Mouse (Mus musculus) hindbrain, embryonic 13.5 days (tissue): Measurements from ENCODE around the gene Ascc1. TPM values are rescaled to one million over a fixed set of nuclear protein-coding genes. Genes with fewer than 3 reads are reported as not detected.

Experiments used
- ATAC-seq: fragments of 200-750 bp; cut with Nextera tagmentation; 2 replicates; pipeline ENCODE4 v1.8.0; 2017; ENCODE audit warnings: moderate TSS enrichment; ENCODE audit not compliant: low FRiP score
- H3K27ac ChIP-seq: fragments of 300-500 bp; sonication (generic); 2 replicates; pipeline ENCODE4 v1.5.1; 2015; ENCODE audit warnings: inconsistent platforms, mild to moderate bottlenecking, moderate library complexity
- H3K27me3 ChIP-seq: fragments of 300-500 bp; sonication (generic); 2 replicates; pipeline ENCODE4 v1.6.1; 2015; ENCODE audit warnings: mild to moderate bottlenecking, inconsistent platforms
- H3K36me3 ChIP-seq: fragments of 300-500 bp; sonication (generic); 2 replicates; pipeline ENCODE4 v1.6.1; 2015; ENCODE audit warnings: mild to moderate bottlenecking, inconsistent platforms
- H3K4me1 ChIP-seq: fragments of 300-500 bp; sonication (generic); replicated peaks from 2 replicates; pipeline ENCODE4 v1.6.1; 2015; ENCODE audit warnings: inconsistent platforms
- H3K4me2 ChIP-seq: fragments of 300-500 bp; sonication (generic); 2 replicates; pipeline ENCODE4 v1.6.1; 2015; ENCODE audit warnings: inconsistent platforms, mild to moderate bottlenecking, moderate library complexity
- H3K4me3 ChIP-seq: fragments of 300-500 bp; sonication (generic); 2 replicates; pipeline ENCODE4 v1.5.1; 2015; ENCODE audit warnings: mild to moderate bottlenecking, inconsistent platforms
- H3K9ac ChIP-seq: fragments of 300-500 bp; sonication (generic); 2 replicates; pipeline ENCODE4 v1.6.1; 2015; ENCODE audit warnings: mild to moderate bottlenecking, inconsistent platforms
- H3K9me3 ChIP-seq: fragments of 300-500 bp; sonication (generic); 2 replicates; pipeline ENCODE4 v1.6.1; 2016; ENCODE audit warnings: inconsistent platforms
- WGBS: fragments of 180-500 bp; shearing (Covaris S2); methylation state at CpG from one replicate; pipeline ENCODE4 v1.1.7; 2015; 5-methylcytosine and 5-hydroxymethylcytosine counted together
- polyA plus RNA-seq: library from polyadenylated mRNA; unstranded; fragments of >200 nt; fragmentation: Nextera tagmentation; extraction: Ambion mirVana; gene quantifications from 2 replicates; pipeline ENCODE4 v1.2.1, GENCODE M21; 2015

The Ascc1 gene
- polyA plus RNA-seq, 1 experiment from 2014 or later = 47.1 TPM

- ATAC-seq = no peak
- WGBS = 91% methylated on average over 6 of the region's 6 CpGs
- no peak overlapping the region for H3K4me2 ChIP-seq
- no peaks in the 10 kb centered on the region for H3K27me3 ChIP-seq
- H3K9ac ChIP-seq = no peak overlapping the region
- H3K27ac ChIP-seq = no peak overlapping the region
- no peaks in the 10 kb centered on the region for H3K36me3 ChIP-seq
- no peak overlapping the region for H3K4me3 ChIP-seq
- no peaks in the 10 kb centered on the region for H3K9me3 ChIP-seq
- H3K4me1 ChIP-seq = peaks cover 37% of the 10 kb centered on the region
Measured at GRCm38 (mm10) chr10:59967309-59967942, 35.2 kb upstream of the Ascc1 start.

GRCm38 (mm10) chr10:59969821-59970449, 32.7 kb upstream of the Ascc1 start:
- Histone ChIP-seq H3K9ac (peak overlapping the region; percentile 85), H3K4me1 (peaks cover 52% of the 10 kb centered on the region), H3K4me2 (peak overlapping the region; percentile 68), H3K4me3 (peak overlapping the region; percentile 51), H3K27ac (peak overlapping the region; percentile 95), H3K9me3 (no peaks in the 10 kb centered on the region), H3K36me3 (no peaks in the 10 kb centered on the region), H3K27me3 (no peaks in the 10 kb centered on the region)
- ATAC-seq = peak; percentile 67
- 0% methylated on average over 25 of the region's 25 CpGs for WGBS

GRCm38 (mm10) chr10:59970450-59971062, 32.0 kb upstream of the Ascc1 start:
- peaks cover 48% of the 10 kb centered on the region for H3K4me1 ChIP-seq
- ATAC-seq = no peak
- no peaks in the 10 kb centered on the region for H3K9me3 ChIP-seq
- peak overlapping the region; percentile 51 for H3K4me3 ChIP-seq
- peak overlapping the region; percentile 85 for H3K9ac ChIP-seq
- WGBS = 26% methylated on average over 6 of the region's 6 CpGs
- H3K4me2 ChIP-seq = peak overlapping the region; percentile 68
- H3K27me3 ChIP-seq = no peaks in the 10 kb centered on the region
- peak overlapping the region; percentile 95 for H3K27ac ChIP-seq
- no peaks in the 10 kb centered on the region for H3K36me3 ChIP-seq

- peaks cover 42% of the 10 kb centered on the region for H3K4me1 ChIP-seq
- no peak overlapping the region for H3K9ac ChIP-seq
- no peak overlapping the region for H3K4me2 ChIP-seq
- no peak overlapping the region for H3K27ac ChIP-seq
- no peaks in the 10 kb centered on the region for H3K9me3 ChIP-seq
- 93% methylated on average over 8 of the region's 8 CpGs for WGBS
- no peak for ATAC-seq
- no peaks in the 10 kb centered on the region for H3K36me3 ChIP-seq
- no peak overlapping the region for H3K4me3 ChIP-seq
- H3K27me3 ChIP-seq = no peaks in the 10 kb centered on the region
Measured at GRCm38 (mm10) chr10:59971813-59972212, 30.8 kb upstream of the Ascc1 start.

- H3K4me2 ChIP-seq = no peak overlapping the region
- H3K9me3 ChIP-seq = no peaks in the 10 kb centered on the region
- peak overlapping the region; percentile 25 for H3K27ac ChIP-seq
Measured at GRCm38 (mm10) chr10:59972534-59972933, 30.1 kb upstream of the Ascc1 start.

GRCm38 (mm10) chr10:59972999-59973398, 29.6 kb upstream of the Ascc1 start:
- Histone ChIP-seq H3K36me3 (no peaks in the 10 kb centered on the region), H3K27me3 (no peaks in the 10 kb centered on the region), H3K4me2 (no peak overlapping the region), H3K9me3 (no peaks in the 10 kb centered on the region), H3K27ac (peak overlapping the region; percentile 25; the same call in 1 of the 2 replicates), H3K4me3 (no peak overlapping the region), H3K4me1 (peaks cover 48% of the 10 kb centered on the region), H3K9ac (no peak overlapping the region)
- 76% methylated on average over 6 of the region's 6 CpGs for WGBS
- ATAC-seq = no peak

More at GRCm38 (mm10) chr10:59972534-59972933, 30.1 kb upstream of the Ascc1 start:
- no peak overlapping the region for H3K9ac ChIP-seq
- H3K4me3 ChIP-seq = no peak overlapping the region
- ATAC-seq = no peak
- H3K27me3 ChIP-seq = no peaks in the 10 kb centered on the region
- H3K36me3 ChIP-seq = no peaks in the 10 kb centered on the region
- peaks cover 44% of the 10 kb centered on the region for H3K4me1 ChIP-seq
- 25% methylated on average over 2 of the region's 2 CpGs for WGBS

GRCm38 (mm10) chr10:59973400-59973799, 29.2 kb upstream of the Ascc1 start:
- Histone ChIP-seq H3K27ac (0 out of 2 replicates have a peak overlapping the region, but pooled peaks have one; percentile 53), H3K9me3 (no peaks in the 10 kb centered on the region), H3K4me2 (no peak overlapping the region), H3K4me3 (no peak overlapping the region), H3K36me3 (no peaks in the 10 kb centered on the region), H3K4me1 (peaks cover 52% of the 10 kb centered on the region), H3K9ac (no peak overlapping the region), H3K27me3 (no peaks in the 10 kb centered on the region)
- ATAC-seq = no peak
- WGBS = 80% methylated on average over 4 of the region's 4 CpGs

- H3K9ac ChIP-seq = no peak overlapping the region
- H3K4me3 ChIP-seq = no peak overlapping the region
- ATAC-seq = no peak
- no peak overlapping the region for H3K4me2 ChIP-seq
- no peaks in the 10 kb centered on the region for H3K27me3 ChIP-seq
- peak overlapping the region; percentile 53; the same call in 1 of the 2 replicates for H3K27ac ChIP-seq
- H3K4me1 ChIP-seq = peaks cover 60% of the 10 kb centered on the region
- WGBS = 15% methylated on average over 6 of the region's 6 CpGs
- H3K36me3 ChIP-seq = no peaks in the 10 kb centered on the region
- no peaks in the 10 kb centered on the region for H3K9me3 ChIP-seq
Measured at GRCm38 (mm10) chr10:59974191-59974664, 28.4 kb upstream of the Ascc1 start.

GRCm38 (mm10) chr10:59974786-59975185, 27.8 kb upstream of the Ascc1 start:
- peaks cover 63% of the 10 kb centered on the region for H3K4me1 ChIP-seq
- no peaks in the 10 kb centered on the region for H3K9me3 ChIP-seq
- H3K27ac ChIP-seq = peak overlapping the region; percentile 53; the same call in 1 of the 2 replicates
- H3K4me2 ChIP-seq = no peak overlapping the region
- H3K36me3 ChIP-seq = no peaks in the 10 kb centered on the region
- ATAC-seq = no peak
- WGBS = 40% methylated on average over 3 of the region's 3 CpGs
- no peaks in the 10 kb centered on the region for H3K27me3 ChIP-seq
- H3K9ac ChIP-seq = no peak overlapping the region
- H3K4me3 ChIP-seq = no peak overlapping the region

- H3K4me3 ChIP-seq = no peak overlapping the region
- H3K27ac ChIP-seq = no peak overlapping the region
- H3K4me2 ChIP-seq = no peak overlapping the region
- H3K4me1 ChIP-seq = peaks cover 50% of the 10 kb centered on the region
- H3K36me3 ChIP-seq = no peaks in the 10 kb centered on the region
- H3K9ac ChIP-seq = no peak overlapping the region
- ATAC-seq = no peak
- H3K27me3 ChIP-seq = no peaks in the 10 kb centered on the region
- no peaks in the 10 kb centered on the region for H3K9me3 ChIP-seq
- whole genome bisulfite sequencing = 59% methylated on average over 2 of the region's 4 CpGs
Measured at GRCm38 (mm10) chr10:59977141-59977540, 25.5 kb upstream of the Ascc1 start.

GRCm38 (mm10) chr10:59977715-59978343, 24.8 kb upstream of the Ascc1 start:
- peaks cover 46% of the 10 kb centered on the region for H3K4me1 ChIP-seq
- no peak overlapping the region for H3K9ac ChIP-seq
- H3K27me3 ChIP-seq = no peaks in the 10 kb centered on the region
- no peak for ATAC-seq
- H3K4me2 ChIP-seq = no peak overlapping the region
- WGBS = 90% methylated on average over 5 of the region's 5 CpGs
- H3K9me3 ChIP-seq = no peaks in the 10 kb centered on the region
- H3K27ac ChIP-seq = peak overlapping the region; percentile 74
- no peaks in the 10 kb centered on the region for H3K36me3 ChIP-seq
- no peak overlapping the region for H3K4me3 ChIP-seq

- H3K9ac ChIP-seq = no peak overlapping the region
- peaks cover 42% of the 10 kb centered on the region for H3K4me1 ChIP-seq
- ATAC-seq = no peak
- H3K36me3 ChIP-seq = 0 out of 2 replicates have a peak, but pooled peaks cover under 1% of the 10 kb centered on the region
- H3K27me3 ChIP-seq = no peaks in the 10 kb centered on the region
- no peaks in the 10 kb centered on the region for H3K9me3 ChIP-seq
- 73% methylated on average over 2 of the region's 2 CpGs for WGBS
- H3K27ac ChIP-seq = peak overlapping the region; percentile 74
- no peak overlapping the region for H3K4me3 ChIP-seq
- H3K4me2 ChIP-seq = no peak overlapping the region
Measured at GRCm38 (mm10) chr10:59978401-59978800, 24.2 kb upstream of the Ascc1 start.
